Mouse (Mus musculus) megakaryocyte, embryonic 14.5 days (primary cell): ENCODE results near the gene Tbpl1.

Experiments
- FLI1 ChIP-seq: IDR thresholded peaks from 2 replicates; pipeline ENCODE4 v1.6.1; 2012; ENCODE audit warnings: low read length, inconsistent platforms, mixed read lengths
- GATA1 ChIP-seq: IDR thresholded peaks from 3 replicates; pipeline ENCODE4 v1.6.1; 2012; ENCODE audit warnings: mixed read lengths, low read length, inconsistent platforms, borderline replicate concordance

DNA sequence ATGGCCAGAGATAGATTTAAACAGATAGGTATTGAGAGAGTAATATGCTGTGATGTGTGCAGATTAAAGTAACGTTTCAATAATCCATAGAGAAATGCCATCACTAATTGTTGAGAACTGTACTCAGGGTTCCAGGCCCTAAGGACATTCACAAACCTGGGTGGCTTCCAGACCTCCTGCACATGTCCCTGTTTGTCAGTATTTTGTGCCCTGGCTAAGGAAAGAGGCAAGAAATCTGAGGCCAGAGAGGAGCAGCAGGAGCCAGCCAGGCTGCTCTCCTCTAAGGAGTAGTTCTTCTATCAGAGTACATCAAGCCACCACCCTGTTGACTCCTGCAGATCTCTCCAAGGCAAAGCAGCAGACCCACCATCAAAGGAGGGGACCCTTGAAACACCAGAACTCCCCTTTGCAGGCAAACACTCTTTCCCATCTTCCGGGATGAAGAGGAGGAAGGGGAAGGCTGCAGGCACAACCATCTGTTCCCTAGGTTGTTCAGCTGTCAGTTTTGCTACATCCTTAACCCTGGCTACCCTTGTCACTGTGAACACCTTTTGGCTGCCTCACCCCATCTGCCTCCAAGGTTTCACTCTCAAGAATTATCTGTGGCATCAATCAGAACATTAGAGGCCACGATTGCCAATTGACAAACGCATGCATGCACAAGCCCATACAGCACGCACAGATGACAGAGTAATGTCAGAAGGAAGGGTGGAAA is 71.3 kb downstream of the Tbpl1 start:
- TF ChIP-seq GATA1 (no peak), FLI1 (no peak)
